Mouse (Mus musculus) liver, embryonic 14.5 days (tissue): Measurements from ENCODE around the gene Mok.

Experiments
- CTCF ChIP-seq: IDR thresholded peaks from 2 replicates; pipeline ENCODE4 v1.5.1; 2016; ENCODE audit warnings: antibody characterized with exemption, low read depth, control low read depth
- EP300 ChIP-seq: IDR thresholded peaks from 2 replicates; pipeline ENCODE4 v1.6.1; 2016; ENCODE audit warnings: antibody characterized with exemption, low read depth

DNA sequence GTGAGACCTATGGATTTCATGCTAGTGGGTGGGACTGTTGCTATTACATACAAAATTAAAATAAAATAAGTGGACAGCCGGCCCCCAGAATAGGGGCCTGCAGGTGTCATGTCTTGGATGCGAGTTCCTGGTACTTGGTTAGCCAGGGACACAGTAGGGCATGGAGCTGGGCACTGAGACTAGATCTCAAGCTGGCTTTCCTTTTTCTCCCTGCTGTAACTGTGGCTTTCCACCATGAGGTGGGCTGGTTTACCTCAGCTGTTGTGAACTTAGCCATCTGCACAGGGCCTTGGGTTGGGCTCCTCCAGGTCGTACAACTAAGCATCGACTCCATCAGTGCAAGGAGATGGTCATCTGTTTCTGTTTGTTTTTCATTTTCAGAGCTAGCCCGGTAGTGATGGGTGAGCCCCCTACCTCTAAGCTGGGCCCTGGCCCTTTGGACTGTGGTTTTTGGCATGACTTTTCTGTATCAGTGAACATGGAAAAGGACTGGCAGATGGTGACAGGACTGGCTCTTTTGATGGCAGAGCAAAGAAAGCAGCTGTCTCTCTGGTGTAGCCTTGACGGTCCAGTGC, 5.5 kb upstream of the Mok start:
- TF ChIP-seq CTCF (no peak), EP300 (no peak)
